Mouse (Mus musculus) thymus, postnatal 36 days (tissue): ENCODE data around the gene Stfa1.
"Not testable (repeated sequence)": the region's sequence is repeated elsewhere in the genome, so short reads cannot be mapped to it uniquely, and the experiment has no call there.

Source experiments
- DNase-seq, 2 experiments: peaks; one replicate each; pipeline ENCODE4 v3.0.0; 2022; ENCODE audit warnings: mixed read lengths in 2 of 2

The Stfa1 gene

GRCm38 (mm10) chr16:36276796-36277195 is at the start of gene Stfa1:
Stfa1 (plus strand) TSS chr16:36276951.
- not testable (repeated sequence) for DNase-seq

- not testable (repeated sequence) for DNase-seq
Measured at GRCm38 (mm10) chr16:36260585-36260984, 16.2 kb upstream of the Stfa1 start.

- no peak for DNase-seq
Measured at GRCm38 (mm10) chr16:36289140-36289539, 12.4 kb downstream of the Stfa1 start.

- DNase-seq, result no peak
Measured at GRCm38 (mm10) chr16:36307631-36308030, 30.9 kb downstream of the Stfa1 start.

DNA sequence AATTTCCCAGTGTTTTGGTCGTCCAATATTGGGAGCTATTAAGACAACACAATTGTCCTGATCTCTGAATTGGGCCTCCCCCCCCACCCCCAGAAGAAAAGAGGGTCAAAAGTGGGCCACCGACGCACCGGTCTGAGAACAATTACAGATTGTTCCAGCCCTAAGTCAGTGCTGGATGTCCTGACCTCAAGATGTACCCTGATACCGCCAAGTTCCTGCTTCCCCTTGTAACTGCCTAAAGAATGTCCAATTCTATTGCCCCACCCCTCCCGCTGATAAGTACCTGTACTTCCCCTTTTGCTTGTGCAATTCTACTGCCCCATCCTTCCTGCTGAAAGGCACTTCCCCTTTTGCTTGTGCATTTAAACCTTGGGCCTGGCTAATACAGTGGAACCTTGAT is 39.4 kb downstream of the Stfa1 start:
- DNase-seq, result not testable (repeated sequence)

GRCm38 (mm10) chr16:36319286-36319685 is 42.5 kb downstream of the Stfa1 start:
- DNase-seq, result no peak

GRCm38 (mm10) chr16:36334232-36334631 is 57.5 kb downstream of the Stfa1 start, which contains the start of gene BC117090:
BC117090 (minus strand) TSS chr16:36334332.
- no peak for DNase-seq
